22 mouse cellular contexts compared by ENCODE assay signal in the genomic region with DNA sequence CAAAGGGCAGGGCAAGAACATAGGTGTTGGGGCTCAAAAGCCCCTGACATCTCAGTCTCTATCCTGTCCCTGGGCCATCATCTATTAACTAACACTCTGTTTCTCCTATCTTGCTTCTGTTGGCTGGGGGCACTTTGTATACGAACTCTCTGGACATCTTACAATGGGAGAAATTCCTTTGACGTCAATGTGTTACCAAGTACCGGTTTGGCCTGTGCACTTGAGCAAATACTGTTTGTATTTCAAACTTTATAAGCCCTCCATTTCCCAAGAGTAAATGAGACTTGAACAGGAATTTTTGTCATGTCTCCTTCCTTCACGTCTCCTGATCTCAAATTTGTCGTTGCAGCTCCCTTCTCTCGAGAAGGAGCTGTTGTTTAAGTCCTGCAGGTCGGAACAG.
DNase-seq lines count a peak whose midpoint lies in the region; ATAC-seq and TF ChIP-seq lines count a peak whose summit lies in the region.
"Had no signal": no experiment of that assay in that cellular context is flagged by ENCODE, and none has a peak within 500 bp of the region (broad histone marks: within the 10 kb centered on the region; RNA-seq: fewer than 3 reads in every experiment).

No protein-coding gene starts in this region.

- no peak overlapping the region; the same call in 1 of the 2 replicates for H3K4me2 ChIP-seq in lung, embryonic 15.5 days
- H3K4me2 ChIP-seq in lung, postnatal 0 days (replicated peaks; ENCODE audit: low read depth, low read length), result no peak overlapping the region
- no peak overlapping the region for H3K4me2 ChIP-seq in forebrain, embryonic 16.5 days (ENCODE audit: low read length)
- H3K4me2 ChIP-seq: embryonic facial prominence, embryonic 13.5 days; embryonic facial prominence, embryonic 15.5 days; forebrain, embryonic 12.5 days had no signal

- DNase-seq in lung, postnatal 4 days, result no peak
- DNase-seq in lung, postnatal 0 days (ENCODE audit: low spot score), result peak; percentile 25
- no peak for DNase-seq in lung, adult 2 months
- DNase-seq: adrenal gland, adult 2 months; adrenal gland, postnatal 10 days; adrenal gland, postnatal 25 days; cerebellum, adult 11 months; cerebellum, adult 18-20 months; cerebellum, adult 8-10 months; cerebellum, adult 9-11 months; cerebellum, postnatal 14 days; cerebellum, postnatal 36 days; embryo, embryonic 11 days; forebrain, postnatal 0 days had no signal

- no peak overlapping the region for H3K9ac ChIP-seq in lung, embryonic 15.5 days
- no peak overlapping the region for H3K9ac ChIP-seq in lung, postnatal 0 days (replicated peaks; ENCODE audit: low read depth)
- no peak overlapping the region for H3K9ac ChIP-seq in forebrain, embryonic 16.5 days (replicated peaks; ENCODE audit: low read depth, low read length)
- H3K9ac ChIP-seq: embryonic facial prominence, embryonic 13.5 days; embryonic facial prominence, embryonic 15.5 days; forebrain, embryonic 12.5 days; forebrain, postnatal 0 days had no signal

- no peak for TF ChIP-seq CTCF in lung, postnatal 0 days (IDR thresholded peaks at IDR 0.05)
- TF ChIP-seq CTCF in lung, adult 2 months (IDR thresholded peaks at IDR 0.05; ENCODE audit: insufficient read depth, low read length), result no peak

- 50% methylated on average over 7 of the region's 7 CpGs for WGBS in lung, embryonic 15.5 days
- WGBS in lung, postnatal 0 days, result 58% methylated on average over 7 of the region's 7 CpGs
- WGBS in lung, adult 2 months, result 60% methylated on average over 7 of the region's 7 CpGs
- 86% methylated on average over 7 of the region's 7 CpGs for WGBS in forebrain, embryonic 16.5 days

- no peaks in the 10 kb centered on the region for H3K27me3 ChIP-seq in lung, embryonic 15.5 days
- no peaks in the 10 kb centered on the region for H3K27me3 ChIP-seq in lung, postnatal 0 days (replicated peaks; ENCODE audit: insufficient read depth, low read length)
- H3K27me3 ChIP-seq in forebrain, embryonic 16.5 days (replicated peaks; ENCODE audit: control insufficient read depth, insufficient read depth, low read length), result no peaks in the 10 kb centered on the region
- H3K27me3 ChIP-seq: embryonic facial prominence, embryonic 13.5 days; embryonic facial prominence, embryonic 15.5 days; forebrain, embryonic 12.5 days had no signal

- ATAC-seq in lung, embryonic 15.5 days (ENCODE audit: borderline replicate concordance, extremely low read depth, low FRiP score, low TSS enrichment), result no peak
- ATAC-seq in lung, postnatal 0 days, result no peak
- ATAC-seq in forebrain, embryonic 16.5 days, result no peak
- ATAC-seq: forebrain, embryonic 14.5 days; forebrain, postnatal 0 days had no signal

- no peaks in the 10 kb centered on the region for H3K9me3 ChIP-seq in lung, embryonic 15.5 days
- H3K9me3 ChIP-seq in lung, postnatal 0 days (ENCODE audit: low read length), result no peaks in the 10 kb centered on the region
- H3K9me3 ChIP-seq in forebrain, embryonic 16.5 days (ENCODE audit: control insufficient read depth, low read length), result no peaks in the 10 kb centered on the region
- H3K9me3 ChIP-seq: embryonic facial prominence, embryonic 13.5 days; embryonic facial prominence, embryonic 15.5 days; forebrain, embryonic 10.5 days; forebrain, embryonic 12.5 days had no signal

- TF ChIP-seq POLR2A in lung, adult 2 months (IDR thresholded peaks at IDR 0.05; ENCODE audit: borderline replicate concordance, extremely low read depth, low read depth, low read length), result no peak

- H3K4me1 ChIP-seq in lung, embryonic 15.5 days, result no peaks in the 10 kb centered on the region
- H3K4me1 ChIP-seq in lung, postnatal 0 days (ENCODE audit: insufficient read depth, low read depth, low read length), result no peaks in the 10 kb centered on the region
- no peaks in the 10 kb centered on the region for H3K4me1 ChIP-seq in lung, adult 2 months (ENCODE audit: control insufficient read depth, insufficient read depth, low read length)
- H3K4me1 ChIP-seq in forebrain, embryonic 16.5 days (replicated peaks; ENCODE audit: control insufficient read depth, insufficient read depth, low read length), result no peaks in the 10 kb centered on the region
- H3K4me1 ChIP-seq: embryonic facial prominence, embryonic 13.5 days; embryonic facial prominence, embryonic 15.5 days; forebrain, embryonic 10.5 days; forebrain, embryonic 12.5 days had no signal

- 0 out of 2 replicates have a peak overlapping the region, but pooled peaks have one; percentile 19 for H3K27ac ChIP-seq in lung, embryonic 15.5 days
- no peak overlapping the region for H3K27ac ChIP-seq in lung, postnatal 0 days (ENCODE audit: low read length)
- no peak overlapping the region for H3K27ac ChIP-seq in forebrain, embryonic 16.5 days (ENCODE audit: low read length)
- H3K27ac ChIP-seq: embryonic facial prominence, embryonic 13.5 days; embryonic facial prominence, embryonic 15.5 days; forebrain, embryonic 10.5 days; forebrain, embryonic 12.5 days had no signal

- no peak overlapping the region for H3K4me3 ChIP-seq in lung, embryonic 15.5 days
- no peak overlapping the region for H3K4me3 ChIP-seq in lung, postnatal 0 days (ENCODE audit: low read depth, low read length)
- H3K4me3 ChIP-seq in lung, adult 2 months (replicated peaks; ENCODE audit: extremely low read depth, low read depth, low read length), result no peak overlapping the region
- no peak overlapping the region for H3K4me3 ChIP-seq in forebrain, embryonic 16.5 days (replicated peaks; ENCODE audit: low read length)
- H3K4me3 ChIP-seq: embryonic facial prominence, embryonic 13.5 days; embryonic facial prominence, embryonic 15.5 days; erythroblast, embryonic 14.5 days; forebrain, embryonic 10.5 days; forebrain, embryonic 12.5 days had no signal

- TF ChIP-seq EP300 in lung, postnatal 0 days (IDR thresholded peaks at IDR 0.05), result no peak

- H3K36me3 ChIP-seq in lung, embryonic 15.5 days, result no peaks in the 10 kb centered on the region
- H3K36me3 ChIP-seq in lung, postnatal 0 days (ENCODE audit: insufficient read depth, low read length), result no peaks in the 10 kb centered on the region
- H3K36me3 ChIP-seq in forebrain, embryonic 16.5 days (ENCODE audit: control insufficient read depth, insufficient read depth), result no peaks in the 10 kb centered on the region
- H3K36me3 ChIP-seq: embryonic facial prominence, embryonic 13.5 days; embryonic facial prominence, embryonic 15.5 days; forebrain, embryonic 10.5 days; forebrain, embryonic 12.5 days had no signal
